Mouse (Mus musculus): ENCODE measurements around the gene Cypt15. TPM values are rescaled to one million over a fixed set of nuclear protein-coding genes. Genes with fewer than 3 reads are reported as not detected.
"Not testable (repeated sequence)": the region's sequence is repeated elsewhere in the genome, so short reads cannot be mapped to it uniquely, and the experiment has no call there.

Gene Cypt15
- polyA plus RNA-seq (2015; fragmentation: Nextera tagmentation; extraction: Ambion mirVana), result not detected in 2 replicates

- not testable (repeated sequence) for H3K27me3 ChIP-seq (replicated peaks); H3K4me3 ChIP-seq (replicated peaks); H3K9ac ChIP-seq; H3K27ac ChIP-seq; H3K9me3 ChIP-seq; H3K4me2 ChIP-seq (replicated peaks); H3K36me3 ChIP-seq; ATAC-seq; H3K4me1 ChIP-seq (replicated peaks)
- whole genome bisulfite sequencing, result 74% methylated on average over 1 of the region's 1 CpGs
Observed at GRCm38 (mm10) chrX:39345967-39346366, at the start of gene Cypt15. TSS of gene Cypt15 (plus strand) at chrX:39346267.

- Histone ChIP-seq H3K9me3 (no peaks in the 10 kb centered on the region), H3K4me2 (replicated peaks) (no peak overlapping the region), H3K27ac (no peak overlapping the region), H3K9ac (no peak overlapping the region), H3K27me3 (replicated peaks) (no peaks in the 10 kb centered on the region), H3K4me1 (replicated peaks) (no peaks in the 10 kb centered on the region), H3K36me3 (no peaks in the 10 kb centered on the region), H3K4me3 (replicated peaks) (no peak overlapping the region)
- 59% methylated on average over 2 of the region's 2 CpGs for WGBS
- no peak for ATAC-seq
Observed at GRCm38 (mm10) chrX:39370932-39371331, 24.9 kb downstream of the Cypt15 start.

- WGBS, result 65% methylated on average over 2 of the region's 2 CpGs
Observed at GRCm38 (mm10) chrX:39378830-39379229, 32.8 kb downstream of the Cypt15 start.

GRCm38 (mm10) chrX:39383806-39384205 lies 37.7 kb downstream of the Cypt15 start:
- no peaks in the 10 kb centered on the region for H3K4me1 ChIP-seq (replicated peaks)
- no peaks in the 10 kb centered on the region for H3K9me3 ChIP-seq
- WGBS, result 53% methylated on average over 2 of the region's 2 CpGs
- no peak overlapping the region for H3K4me3 ChIP-seq (replicated peaks)
- no peak overlapping the region for H3K27ac ChIP-seq
- no peak overlapping the region for H3K4me2 ChIP-seq (replicated peaks)
- no peaks in the 10 kb centered on the region for H3K27me3 ChIP-seq (replicated peaks)
- H3K36me3 ChIP-seq, result no peaks in the 10 kb centered on the region
- no peak for ATAC-seq
- no peak overlapping the region for H3K9ac ChIP-seq

More at GRCm38 (mm10) chrX:39378830-39379229, 32.8 kb downstream of the Cypt15 start:
- H3K27me3 ChIP-seq (replicated peaks), result no peaks in the 10 kb centered on the region
- H3K27ac ChIP-seq, result no peak overlapping the region
- no peaks in the 10 kb centered on the region for H3K4me1 ChIP-seq (replicated peaks)
- no peak overlapping the region for H3K4me2 ChIP-seq (replicated peaks)
- H3K9ac ChIP-seq, result no peak overlapping the region
- H3K4me3 ChIP-seq (replicated peaks), result no peak overlapping the region
- H3K9me3 ChIP-seq, result no peaks in the 10 kb centered on the region
- no peaks in the 10 kb centered on the region for H3K36me3 ChIP-seq
- ATAC-seq, result no peak
